Mouse (Mus musculus) stomach, embryonic 14.5 days (tissue): ENCODE measurements around the gene Cyp4f18. TPM values are rescaled to one million over a fixed set of nuclear protein-coding genes. Genes with fewer than 3 reads are reported as not detected.

ENCODE experiments used
- ATAC-seq: fragments of 200-750 bp; cut with Nextera tagmentation; 2 replicates; pipeline ENCODE4 v1.8.0; 2017; ENCODE audit warnings: low read depth, moderate TSS enrichment; ENCODE audit not compliant: insufficient number of reproducible peaks, insufficient read depth, low FRiP score
- H3K27ac ChIP-seq: fragments of 300-500 bp; sonication (generic); 2 replicates; pipeline ENCODE4 v1.5.1; 2014; ENCODE audit warnings: mild to moderate bottlenecking, low read length, moderate library complexity, mixed read lengths
- H3K27me3 ChIP-seq: fragments of 300-500 bp; sonication (generic); 2 replicates; pipeline ENCODE4 v1.6.1; 2014; ENCODE audit warnings: low read length, control low read depth, mixed read lengths; ENCODE audit not compliant: control insufficient read depth, insufficient read depth
- H3K36me3 ChIP-seq: fragments of 300-500 bp; sonication (generic); 2 replicates; pipeline ENCODE4 v1.6.1; 2014; ENCODE audit warnings: mild to moderate bottlenecking, control low read depth, low read length, moderate library complexity, mixed read lengths; ENCODE audit not compliant: control insufficient read depth, insufficient read depth
- H3K4me1 ChIP-seq: fragments of 300-500 bp; sonication (generic); 2 replicates; pipeline ENCODE4 v1.6.1; 2014; ENCODE audit warnings: low read length, control low read depth, mixed read lengths; ENCODE audit not compliant: control insufficient read depth, insufficient read depth
- H3K4me2 ChIP-seq: fragments of 300-500 bp; sonication (generic); replicated peaks from 2 replicates; pipeline ENCODE4 v1.6.1; 2014; ENCODE audit warnings: low read depth, low read length, control low read depth
- H3K4me3 ChIP-seq: fragments of 300-500 bp; sonication (generic); 2 replicates; pipeline ENCODE4 v1.5.1; 2014; ENCODE audit warnings: low read depth, low read length, control low read depth
- H3K9ac ChIP-seq: fragments of 300-500 bp; sonication (generic); replicated peaks from 2 replicates; pipeline ENCODE4 v1.6.1; 2014; ENCODE audit warnings: low read depth, mild to moderate bottlenecking, control low read depth, low read length, moderate library complexity, mixed read lengths
- H3K9me3 ChIP-seq: fragments of 300-500 bp; sonication (generic); 2 replicates; pipeline ENCODE4 v1.6.1; 2016; ENCODE audit warnings: low read depth, low read length, control low read depth; ENCODE audit not compliant: control insufficient read depth
- WGBS: fragments of 180-500 bp; shearing (Covaris S2); extraction: QIAGEN DNeasy Blood & Tissue Kit; methylation state at CpG from one replicate; pipeline ENCODE4 v1.1.7; 2014; 5-methylcytosine and 5-hydroxymethylcytosine counted together
- polyA plus RNA-seq: library from polyadenylated mRNA; unstranded; fragments of >200 nt; fragmentation: Nextera tagmentation; extraction: Ambion mirVana; gene quantifications from 2 replicates; pipeline ENCODE4 v1.2.1, GENCODE M21; 2014

Gene Cyp4f18
- polyA plus RNA-seq, 1 experiment from 2014 or later: 1.6 TPM

DNA sequence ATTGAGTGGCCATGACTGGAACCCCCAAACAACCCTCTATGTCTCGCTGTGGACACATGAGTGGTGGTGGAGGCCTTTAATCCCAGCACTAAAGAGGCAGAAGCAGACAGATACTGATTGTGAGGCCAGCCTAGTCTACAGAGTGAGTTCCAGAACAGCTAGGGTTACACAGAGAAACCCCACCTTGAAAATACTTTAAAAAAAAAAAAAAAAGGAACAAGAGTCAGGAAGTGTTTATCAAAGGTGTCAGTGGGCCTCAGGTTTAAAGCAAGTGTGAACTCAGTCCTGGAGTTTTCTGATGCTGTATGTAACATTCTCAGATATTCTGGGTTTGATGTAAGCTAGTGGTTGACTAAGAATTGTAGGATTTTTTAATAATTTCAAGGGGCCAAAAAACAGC is 56.9 kb downstream of the Cyp4f18 start:
- H3K9me3 ChIP-seq: peaks cover 8% of the 10 kb centered on the region; the same call in 1 of the 2 replicates
- no peak overlapping the region for H3K27ac ChIP-seq
- WGBS: 87% methylated on average over 1 of the region's 1 CpGs
- H3K4me3 ChIP-seq: no peak overlapping the region
- H3K9ac ChIP-seq: no peak overlapping the region
- H3K4me1 ChIP-seq: 0 out of 2 replicates have a peak, but pooled peaks cover 2% of the 10 kb centered on the region
- no peaks in the 10 kb centered on the region for H3K36me3 ChIP-seq
- H3K4me2 ChIP-seq: no peak overlapping the region; the same call in 1 of the 2 replicates
- H3K27me3 ChIP-seq: no peaks in the 10 kb centered on the region
- no peak for ATAC-seq

DNA sequence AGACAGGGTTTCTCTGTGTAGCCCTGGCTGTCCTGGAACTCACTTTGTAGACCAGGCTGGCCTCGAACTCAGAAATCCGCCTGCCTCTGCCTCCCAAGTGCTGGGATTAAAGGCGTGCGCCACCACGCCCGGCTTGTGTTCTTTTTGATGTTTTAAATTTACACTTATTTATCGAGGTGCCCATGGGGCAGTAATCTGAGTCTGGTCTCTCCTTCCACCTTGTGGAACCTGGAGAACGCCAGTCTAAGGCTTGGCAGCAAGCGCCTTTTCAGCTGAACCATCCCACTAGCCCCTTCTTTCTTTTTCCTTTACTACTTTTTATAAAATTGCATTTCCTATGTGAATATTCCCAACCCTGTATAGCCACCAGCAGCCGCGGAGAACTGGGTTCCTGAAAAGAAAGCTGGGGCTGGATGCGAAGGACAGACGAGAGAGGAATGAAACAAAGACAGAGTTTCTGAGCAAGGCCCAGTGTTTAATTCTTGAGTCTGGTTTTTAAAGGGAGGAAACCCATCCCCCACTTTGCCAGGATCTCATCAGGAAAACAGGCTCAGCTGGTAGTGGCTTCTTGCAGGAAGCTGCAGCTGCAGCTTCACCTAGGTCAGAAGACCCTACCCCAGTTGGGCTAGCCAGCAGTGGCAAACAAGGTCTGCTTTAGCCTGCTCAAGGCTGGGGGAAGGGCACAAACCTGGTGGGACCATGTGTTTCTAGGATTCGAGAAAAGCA is 57.8 kb downstream of the Cyp4f18 start:
- WGBS: 27% methylated on average over 13 of the region's 14 CpGs
- ATAC-seq: no peak

DNA sequence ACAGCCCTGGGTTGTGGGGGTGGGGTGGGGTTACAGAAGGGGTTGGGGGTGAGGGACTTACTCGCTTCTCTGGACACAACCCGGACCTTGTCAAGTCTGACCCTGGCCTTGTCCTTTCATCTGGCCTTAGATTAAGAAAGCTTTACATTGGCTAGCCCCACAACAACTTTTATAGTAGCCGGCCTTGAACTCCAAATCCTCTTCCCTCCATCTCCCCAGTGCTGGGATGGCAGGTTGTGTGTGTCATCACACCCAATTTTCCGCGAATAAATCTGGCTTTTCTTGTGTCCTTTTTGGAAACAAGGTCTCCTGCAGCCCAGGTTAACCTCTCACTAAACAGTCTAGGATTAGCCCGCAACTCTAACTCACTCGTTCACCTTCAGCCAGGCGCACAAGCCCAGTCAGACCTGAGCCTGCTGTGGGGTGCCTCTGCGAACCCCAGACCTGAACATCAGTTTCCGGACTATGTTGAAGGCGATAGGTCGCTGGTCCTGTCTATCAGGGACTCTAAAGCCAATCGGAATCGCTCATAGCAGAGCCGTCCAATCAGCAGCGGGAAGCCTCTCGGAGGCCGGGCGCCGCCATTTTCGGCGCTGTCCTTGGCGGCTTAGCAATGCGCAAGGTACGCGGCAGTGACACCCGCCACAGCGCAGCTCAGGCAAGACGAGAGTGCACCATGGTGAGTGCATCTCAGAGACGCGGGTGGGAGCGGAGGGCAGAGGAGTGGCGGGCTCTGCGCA is 58.8 kb downstream of the Cyp4f18 start, which contains the start of gene Zfp961:
Gene Zfp961 (plus strand): TSS at position 557 of the 740 bp plus-strand sequence.
- Histone ChIP-seq H3K4me1 (0 out of 2 replicates have a peak, but pooled peaks cover 2% of the 10 kb centered on the region), H3K36me3 (no peaks in the 10 kb centered on the region), H3K9ac (peak within 1 kb of the TSS; percentile 85), H3K9me3 (peaks cover 8% of the 10 kb centered on the region; the same call in 1 of the 2 replicates), H3K4me2 (peak within 1 kb of the TSS; percentile 71), H3K27me3 (no peaks in the 10 kb centered on the region), H3K27ac (peak within 1 kb of the TSS; percentile 81), H3K4me3 (peak within 1 kb of the TSS; percentile 74)
- ATAC-seq: peak; percentile 100
- WGBS: 3% methylated on average over 34 of the region's 34 CpGs

More for the DNA sequence above, 57.8 kb downstream of the Cyp4f18 start:
- Histone ChIP-seq H3K9ac (peak overlapping the region; percentile 85), H3K36me3 (no peaks in the 10 kb centered on the region), H3K9me3 (peaks cover 8% of the 10 kb centered on the region; the same call in 1 of the 2 replicates), H3K27ac (peak overlapping the region; percentile 81; the same call in 1 of the 2 replicates), H3K4me3 (peak overlapping the region; percentile 74), H3K4me2 (peak overlapping the region; percentile 71), H3K4me1 (0 out of 2 replicates have a peak, but pooled peaks cover 2% of the 10 kb centered on the region), H3K27me3 (no peaks in the 10 kb centered on the region)

DNA sequence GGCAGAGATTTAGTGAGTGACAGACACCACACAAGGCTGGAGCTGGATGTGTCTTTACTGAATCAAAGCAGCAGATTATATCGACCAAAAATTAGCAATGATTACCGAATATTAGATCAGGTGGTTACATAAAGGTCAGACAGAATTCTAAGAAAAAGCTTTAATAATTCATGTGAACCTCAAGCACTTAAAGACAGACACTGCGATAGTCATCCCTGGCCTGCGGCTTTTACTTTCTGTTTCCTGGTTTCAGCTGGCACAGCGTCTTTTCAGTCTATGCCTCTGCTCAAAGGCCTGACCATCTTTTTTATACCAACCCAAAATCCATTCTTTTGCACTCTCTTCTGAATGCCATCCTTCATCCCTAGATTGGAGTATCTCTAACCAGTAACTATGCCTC is 60.8 kb downstream of the Cyp4f18 start:
- no peak for ATAC-seq
- 89% methylated on average over 5 of the region's 5 CpGs for WGBS
- H3K27ac ChIP-seq: no peak overlapping the region
- 0 out of 2 replicates have a peak, but pooled peaks cover 2% of the 10 kb centered on the region for H3K4me1 ChIP-seq
- H3K36me3 ChIP-seq: no peaks in the 10 kb centered on the region
- H3K4me2 ChIP-seq: no peak overlapping the region
- no peaks in the 10 kb centered on the region for H3K9me3 ChIP-seq
- H3K27me3 ChIP-seq: no peaks in the 10 kb centered on the region
- H3K9ac ChIP-seq: no peak overlapping the region
- no peak overlapping the region for H3K4me3 ChIP-seq

DNA sequence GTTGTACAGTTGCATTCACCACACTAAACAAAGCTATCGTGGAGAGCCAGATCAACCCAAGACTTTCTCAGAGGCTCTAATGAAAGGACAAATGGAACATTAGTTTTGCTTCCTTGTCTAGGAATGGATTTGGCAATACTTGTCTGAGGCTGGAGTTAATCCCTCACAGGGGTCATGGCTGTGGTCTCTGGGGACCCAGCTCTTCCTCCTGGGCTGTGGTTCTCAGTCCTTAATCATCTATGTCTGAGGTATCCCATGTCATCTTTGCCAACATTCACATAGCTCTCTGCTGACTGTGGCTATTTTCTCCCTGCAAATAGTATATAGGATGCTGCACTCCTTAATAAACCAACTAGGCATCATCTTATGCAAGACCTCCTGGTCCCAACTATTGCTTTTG is 67.7 kb downstream of the Cyp4f18 start:
- H3K27ac ChIP-seq: no peak overlapping the region
- H3K9me3 ChIP-seq: no peaks in the 10 kb centered on the region
- no peaks in the 10 kb centered on the region for H3K27me3 ChIP-seq
- H3K36me3 ChIP-seq: no peaks in the 10 kb centered on the region
- no peaks in the 10 kb centered on the region for H3K4me1 ChIP-seq
- no peak for ATAC-seq
- no peak overlapping the region for H3K9ac ChIP-seq
- no peak overlapping the region for H3K4me3 ChIP-seq
- WGBS: 67% methylated on average over 1 of the region's 1 CpGs
- H3K4me2 ChIP-seq: no peak overlapping the region

DNA sequence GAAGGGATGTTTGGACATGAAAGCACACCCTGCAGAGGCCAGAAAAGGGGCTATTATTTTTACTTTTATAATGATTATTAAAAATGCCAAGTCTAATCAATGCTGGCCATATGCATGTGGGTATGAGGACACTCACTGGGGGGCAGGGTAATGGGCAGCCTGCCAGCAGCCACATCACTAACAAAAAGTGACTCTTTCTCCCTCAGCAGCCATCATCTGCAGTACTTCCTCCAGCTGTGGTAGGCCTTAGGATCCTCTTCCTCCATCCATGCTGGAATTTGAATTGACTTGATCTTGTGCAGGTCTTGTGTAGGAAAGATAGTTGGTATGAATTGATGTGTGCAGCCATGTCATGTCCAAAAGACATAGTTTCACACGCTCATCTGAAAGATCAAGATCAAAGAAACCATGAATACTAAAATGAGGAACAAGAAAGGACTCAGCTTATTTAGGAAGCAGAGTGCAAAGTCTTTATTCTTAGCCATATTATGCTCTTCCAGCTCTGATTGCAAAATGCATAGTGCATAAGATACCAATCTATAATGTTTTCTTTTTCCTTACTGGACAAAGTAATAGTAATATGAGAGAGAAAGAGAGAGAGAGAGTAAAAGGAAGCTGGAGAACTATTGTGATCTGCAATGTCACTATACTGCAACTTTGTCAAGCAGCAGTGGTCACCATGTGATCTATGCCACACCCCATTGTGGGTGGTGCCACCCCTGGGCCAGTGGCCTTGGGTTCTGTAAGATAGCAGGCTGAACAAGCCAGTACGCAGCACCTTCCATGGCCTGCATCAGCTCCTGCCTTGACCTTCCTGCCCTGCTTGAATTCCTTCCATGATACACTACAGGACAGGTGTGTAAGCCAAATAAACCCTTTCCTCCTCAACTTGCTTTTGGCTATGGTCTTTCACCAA is 68.9 kb downstream of the Cyp4f18 start:
- Histone ChIP-seq H3K9me3 (no peaks in the 10 kb centered on the region), H3K27me3 (no peaks in the 10 kb centered on the region), H3K4me3 (no peak overlapping the region), H3K4me2 (no peak overlapping the region), H3K4me1 (no peaks in the 10 kb centered on the region), H3K36me3 (no peaks in the 10 kb centered on the region), H3K27ac (no peak overlapping the region), H3K9ac (no peak overlapping the region)
- WGBS: 70% methylated on average over 2 of the region's 2 CpGs
- no peak for ATAC-seq
